Mouse (Mus musculus): ENCODE data around the gene Cacnb4. TPM values are rescaled to one million over a fixed set of nuclear protein-coding genes. Genes with fewer than 3 reads are reported as not detected.

Gene Cacnb4
- polyA plus RNA-seq, 1 experiment from 2014 or later = 1.0 TPM

GRCm38 (mm10) chr2:52623921-52624404, 52.7 kb downstream of the Cacnb4 start:
- peaks cover 24% of the 10 kb centered on the region for H3K4me1 ChIP-seq (replicated peaks)
- H3K9me3 ChIP-seq (replicated peaks) = no peaks in the 10 kb centered on the region
- no peak overlapping the region for H3K9ac ChIP-seq
- ATAC-seq (replicated peaks; ENCODE audit: insufficient number of reproducible peaks, insufficient read depth, low FRiP score, low read depth) = peak; percentile 40
- H3K27me3 ChIP-seq = no peaks in the 10 kb centered on the region
- H3K4me2 ChIP-seq = no peak overlapping the region
- H3K4me3 ChIP-seq = no peak overlapping the region
- no peaks in the 10 kb centered on the region for H3K36me3 ChIP-seq
- H3K27ac ChIP-seq = peak overlapping the region; percentile 76
- WGBS = 37% methylated on average over 7 of the region's 7 CpGs

- Histone ChIP-seq H3K27ac (peak overlapping the region; percentile 76), H3K4me2 (0 out of 2 replicates have a peak overlapping the region, but pooled peaks have one; percentile 5), H3K36me3 (no peaks in the 10 kb centered on the region), H3K9ac (no peak overlapping the region), H3K4me3 (no peak overlapping the region), H3K4me1 (replicated peaks) (peaks cover 30% of the 10 kb centered on the region), H3K27me3 (no peaks in the 10 kb centered on the region), H3K9me3 (replicated peaks) (no peaks in the 10 kb centered on the region)
- ATAC-seq (replicated peaks; ENCODE audit: insufficient number of reproducible peaks, insufficient read depth, low FRiP score, low read depth) = peak; percentile 79
- WGBS = 24% methylated on average over 4 of the region's 4 CpGs
These were observed 53.2 kb downstream of the Cacnb4 start for GRCm38 (mm10) chr2:52623461-52623860.

GRCm38 (mm10) chr2:52622616-52623015, 54.0 kb downstream of the Cacnb4 start:
- Histone ChIP-seq H3K4me3 (no peak overlapping the region), H3K27ac (0 out of 2 replicates have a peak overlapping the region, but pooled peaks have one; percentile 76), H3K27me3 (no peaks in the 10 kb centered on the region), H3K9me3 (replicated peaks) (no peaks in the 10 kb centered on the region), H3K36me3 (no peaks in the 10 kb centered on the region), H3K4me1 (replicated peaks) (peaks cover 31% of the 10 kb centered on the region), H3K4me2 (no peak overlapping the region), H3K9ac (no peak overlapping the region)
- ATAC-seq (replicated peaks; ENCODE audit: insufficient number of reproducible peaks, insufficient read depth, low FRiP score, low read depth) = no peak
- 70% methylated on average over 2 of the region's 2 CpGs for WGBS

- Histone ChIP-seq H3K36me3 (no peaks in the 10 kb centered on the region), H3K27ac (no peak overlapping the region), H3K9me3 (replicated peaks) (no peaks in the 10 kb centered on the region), H3K4me1 (replicated peaks) (peaks cover 28% of the 10 kb centered on the region), H3K9ac (no peak overlapping the region), H3K4me3 (peak overlapping the region; percentile 41), H3K4me2 (peak overlapping the region; percentile 64), H3K27me3 (no peaks in the 10 kb centered on the region)
- no peak for ATAC-seq (replicated peaks; ENCODE audit: insufficient number of reproducible peaks, insufficient read depth, low FRiP score, low read depth)
- whole genome bisulfite sequencing = 36% methylated on average over 17 of the region's 17 CpGs
These were observed 57.1 kb downstream of the Cacnb4 start for GRCm38 (mm10) chr2:52619406-52619974.

DNA sequence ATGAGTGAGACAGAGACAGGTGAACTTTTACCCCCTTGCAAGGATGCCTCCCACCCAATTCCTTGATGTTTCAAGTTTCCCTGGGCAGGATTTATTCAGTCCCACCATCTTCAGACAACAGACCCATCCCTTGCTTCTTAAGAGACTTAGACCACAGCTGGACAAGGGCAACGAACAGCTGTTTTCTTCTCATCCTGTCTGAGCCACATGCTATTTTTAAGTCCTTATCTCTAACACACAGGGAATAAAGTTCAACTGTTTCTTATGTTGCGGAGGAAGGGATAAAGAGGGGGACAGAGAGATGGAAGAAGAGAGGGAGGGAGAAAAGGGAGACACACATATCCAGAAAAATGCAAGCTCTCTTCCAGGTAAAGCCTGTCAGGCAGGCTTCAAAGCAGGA, 57.8 kb downstream of the Cacnb4 start:
- peak overlapping the region; percentile 24; the same call in 1 of the 2 replicates for H3K27ac ChIP-seq
- H3K9me3 ChIP-seq (replicated peaks) = no peaks in the 10 kb centered on the region
- WGBS = 8% methylated on average over 2 of the region's 2 CpGs
- ATAC-seq (replicated peaks; ENCODE audit: insufficient number of reproducible peaks, insufficient read depth, low FRiP score, low read depth) = no peak
- H3K4me2 ChIP-seq = peak overlapping the region; percentile 64
- peaks cover 22% of the 10 kb centered on the region for H3K4me1 ChIP-seq (replicated peaks)
- no peaks in the 10 kb centered on the region for H3K27me3 ChIP-seq
- H3K36me3 ChIP-seq = no peaks in the 10 kb centered on the region
- H3K9ac ChIP-seq = no peak overlapping the region
- H3K4me3 ChIP-seq = peak overlapping the region; percentile 41

- H3K4me3 ChIP-seq = no peak overlapping the region
- no peak for ATAC-seq (replicated peaks; ENCODE audit: insufficient number of reproducible peaks, insufficient read depth, low FRiP score, low read depth)
- H3K27me3 ChIP-seq = no peaks in the 10 kb centered on the region
- H3K27ac ChIP-seq = no peak overlapping the region
- WGBS = 69% methylated on average over 5 of the region's 5 CpGs
- H3K36me3 ChIP-seq = no peaks in the 10 kb centered on the region
- no peaks in the 10 kb centered on the region for H3K9me3 ChIP-seq (replicated peaks)
- peaks cover 13% of the 10 kb centered on the region for H3K4me1 ChIP-seq (replicated peaks)
- no peak overlapping the region for H3K9ac ChIP-seq
- no peak overlapping the region for H3K4me2 ChIP-seq
These were observed 61.2 kb downstream of the Cacnb4 start for GRCm38 (mm10) chr2:52615429-52615828.

DNA sequence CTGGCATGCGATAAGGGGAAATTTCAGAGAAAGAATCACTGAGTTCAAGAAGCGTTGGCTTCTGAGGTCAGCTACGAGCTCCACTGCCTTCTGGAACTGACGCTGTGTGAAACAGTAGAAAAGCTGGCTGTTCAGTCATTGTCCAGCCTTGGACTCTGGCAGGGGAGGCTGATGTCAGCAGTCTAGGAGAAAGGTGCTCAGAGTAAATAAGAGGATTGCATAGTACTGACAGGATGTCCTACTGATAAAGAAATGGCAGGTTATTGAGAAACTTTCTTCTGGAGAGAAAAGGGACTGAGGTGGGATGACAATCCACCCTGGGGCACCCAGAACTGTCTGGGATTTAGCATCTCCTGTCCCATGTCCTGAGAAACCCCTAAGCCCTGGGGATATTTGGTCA, 62.7 kb downstream of the Cacnb4 start:
- Histone ChIP-seq H3K27ac (no peak overlapping the region), H3K4me1 (replicated peaks) (peaks cover 6% of the 10 kb centered on the region), H3K9me3 (replicated peaks) (no peaks in the 10 kb centered on the region), H3K4me2 (no peak overlapping the region), H3K36me3 (no peaks in the 10 kb centered on the region), H3K9ac (no peak overlapping the region), H3K27me3 (no peaks in the 10 kb centered on the region), H3K4me3 (no peak overlapping the region)
- WGBS = 80% methylated on average over 4 of the region's 4 CpGs
- no peak for ATAC-seq (replicated peaks; ENCODE audit: insufficient number of reproducible peaks, insufficient read depth, low FRiP score, low read depth)

- Histone ChIP-seq H3K4me1 (replicated peaks) (no peaks in the 10 kb centered on the region), H3K36me3 (no peaks in the 10 kb centered on the region), H3K4me2 (no peak overlapping the region), H3K27ac (no peak overlapping the region), H3K4me3 (no peak overlapping the region), H3K9me3 (replicated peaks) (no peaks in the 10 kb centered on the region), H3K9ac (no peak overlapping the region), H3K27me3 (no peaks in the 10 kb centered on the region)
- no peak for ATAC-seq (replicated peaks; ENCODE audit: insufficient number of reproducible peaks, insufficient read depth, low FRiP score, low read depth)
- WGBS = 50% methylated on average over 1 of the region's 1 CpGs
These were observed 67.1 kb downstream of the Cacnb4 start for GRCm38 (mm10) chr2:52609486-52609885.

DNA sequence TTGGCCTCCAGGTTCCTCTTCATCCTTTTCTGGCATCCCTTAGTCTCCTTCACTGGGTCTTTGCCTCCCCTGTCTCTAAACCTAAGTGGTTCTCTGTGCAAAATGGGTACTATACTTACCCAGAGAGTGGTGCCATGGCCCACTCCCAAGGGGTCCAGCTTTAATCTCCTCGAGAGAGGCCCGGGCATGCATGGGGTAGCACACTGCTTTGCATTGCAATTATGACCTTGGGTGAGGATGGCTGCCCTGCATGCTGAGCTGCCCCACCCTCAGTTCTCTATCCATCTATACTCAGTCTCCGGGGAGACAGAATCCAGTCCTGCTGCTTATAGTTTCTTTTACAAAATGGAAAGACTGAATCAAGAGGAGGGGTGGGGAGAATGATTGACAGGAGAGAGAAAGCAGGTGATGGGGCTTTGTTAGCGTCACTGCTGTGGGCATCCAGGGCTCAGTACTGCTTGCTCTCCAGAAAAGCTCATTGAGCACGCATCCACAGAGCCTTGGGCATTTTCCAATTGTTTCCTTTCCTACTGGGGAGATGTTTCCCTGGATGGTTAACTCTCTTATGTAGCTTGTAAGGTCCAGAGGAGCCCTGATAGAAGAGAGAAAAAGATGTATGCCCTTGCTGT, 68.7 kb downstream of the Cacnb4 start:
- H3K9me3 ChIP-seq (replicated peaks) = no peaks in the 10 kb centered on the region
- H3K27me3 ChIP-seq = no peaks in the 10 kb centered on the region
- WGBS = 74% methylated on average over 5 of the region's 5 CpGs
- no peak overlapping the region for H3K9ac ChIP-seq
- no peaks in the 10 kb centered on the region for H3K36me3 ChIP-seq
- peaks cover 6% of the 10 kb centered on the region; the same call in 1 of the 2 replicates for H3K4me1 ChIP-seq (replicated peaks)
- H3K4me2 ChIP-seq = no peak overlapping the region
- no peak for ATAC-seq (replicated peaks; ENCODE audit: insufficient number of reproducible peaks, insufficient read depth, low FRiP score, low read depth)
- H3K4me3 ChIP-seq = no peak overlapping the region
- H3K27ac ChIP-seq = no peak overlapping the region

GRCm38 (mm10) chr2:52606331-52606730, 70.3 kb downstream of the Cacnb4 start:
- no peak overlapping the region for H3K4me3 ChIP-seq
- no peak overlapping the region for H3K4me2 ChIP-seq
- no peak for ATAC-seq (replicated peaks; ENCODE audit: insufficient number of reproducible peaks, insufficient read depth, low FRiP score, low read depth)
- H3K9me3 ChIP-seq (replicated peaks) = no peaks in the 10 kb centered on the region
- 90% methylated on average over 4 of the region's 4 CpGs for WGBS
- no peaks in the 10 kb centered on the region for H3K36me3 ChIP-seq
- H3K9ac ChIP-seq = no peak overlapping the region
- H3K27ac ChIP-seq = no peak overlapping the region
- H3K27me3 ChIP-seq = no peaks in the 10 kb centered on the region
- peaks cover 8% of the 10 kb centered on the region; the same call in 1 of the 2 replicates for H3K4me1 ChIP-seq (replicated peaks)

GRCm38 (mm10) chr2:52605321-52605720, 71.3 kb downstream of the Cacnb4 start:
- no peak for ATAC-seq (replicated peaks; ENCODE audit: insufficient number of reproducible peaks, insufficient read depth, low FRiP score, low read depth)

DNA sequence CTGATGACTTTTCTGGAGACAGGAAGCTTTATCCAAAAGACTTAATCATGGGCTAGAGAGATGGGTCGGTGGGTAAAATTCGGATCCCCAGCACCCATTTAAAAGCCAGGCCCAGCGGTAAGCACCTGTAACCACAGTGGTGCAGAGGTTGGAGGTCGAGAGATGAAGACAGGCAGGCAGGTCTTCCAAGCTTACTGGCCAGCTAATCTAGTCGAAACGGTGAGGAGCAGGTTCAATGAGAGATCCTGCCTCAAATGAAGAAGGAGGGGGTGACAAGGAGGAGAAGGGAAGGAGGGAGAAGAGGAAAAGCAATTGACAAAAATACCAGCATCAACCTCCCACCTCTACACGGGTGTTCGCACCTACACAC, 72.0 kb downstream of the Cacnb4 start:
- Histone ChIP-seq H3K9me3 (replicated peaks) (no peaks in the 10 kb centered on the region), H3K4me1 (replicated peaks) (peaks cover 8% of the 10 kb centered on the region; the same call in 1 of the 2 replicates), H3K4me2 (no peak overlapping the region), H3K27me3 (no peaks in the 10 kb centered on the region), H3K4me3 (no peak overlapping the region), H3K27ac (no peak overlapping the region), H3K36me3 (no peaks in the 10 kb centered on the region), H3K9ac (no peak overlapping the region)
- 80% methylated on average over 8 of the region's 8 CpGs for WGBS
- no peak for ATAC-seq (replicated peaks; ENCODE audit: insufficient number of reproducible peaks, insufficient read depth, low FRiP score, low read depth)

More at GRCm38 (mm10) chr2:52605321-52605720, 71.3 kb downstream of the Cacnb4 start:
- Histone ChIP-seq H3K4me1 (replicated peaks) (peaks cover 8% of the 10 kb centered on the region; the same call in 1 of the 2 replicates), H3K36me3 (no peaks in the 10 kb centered on the region), H3K9me3 (replicated peaks) (no peaks in the 10 kb centered on the region), H3K9ac (no peak overlapping the region), H3K4me3 (no peak overlapping the region), H3K27ac (no peak overlapping the region), H3K4me2 (no peak overlapping the region), H3K27me3 (no peaks in the 10 kb centered on the region)
- WGBS = 22% methylated on average over 4 of the region's 4 CpGs

Measured in heart, embryonic 15.5 days (tissue).